Mouse (Mus musculus): Measurements from ENCODE around the gene Fam124a.

Fam124a gene

GRCm38 (mm10) chr14:62575862-62576261, 20.3 kb downstream of the Fam124a start:
- no peak for DNase-seq

DNA sequence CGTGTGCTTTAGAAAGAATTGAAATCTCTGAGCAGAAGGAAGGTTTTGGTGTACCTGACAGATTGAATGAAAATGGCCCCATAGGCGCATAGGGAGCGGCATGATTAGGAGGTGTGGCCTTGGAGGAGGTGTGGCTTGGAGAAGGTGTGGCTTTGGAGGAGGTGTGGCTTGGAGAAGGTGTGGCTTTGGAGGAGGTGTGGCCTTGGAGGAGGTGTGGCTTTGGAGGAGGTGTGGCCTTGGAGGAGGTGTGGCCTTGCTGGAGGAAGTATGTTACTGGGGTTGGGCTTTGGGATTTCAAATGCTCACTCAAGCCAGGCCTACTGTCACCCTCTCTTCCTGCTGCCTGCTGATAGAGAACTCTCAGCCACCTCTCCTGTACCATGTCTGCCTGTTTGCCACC, 25.4 kb downstream of the Fam124a start:
- DNase-seq, result no peak

GRCm38 (mm10) chr14:62581768-62582167, 26.2 kb downstream of the Fam124a start:
- DNase-seq, result no peak

DNA sequence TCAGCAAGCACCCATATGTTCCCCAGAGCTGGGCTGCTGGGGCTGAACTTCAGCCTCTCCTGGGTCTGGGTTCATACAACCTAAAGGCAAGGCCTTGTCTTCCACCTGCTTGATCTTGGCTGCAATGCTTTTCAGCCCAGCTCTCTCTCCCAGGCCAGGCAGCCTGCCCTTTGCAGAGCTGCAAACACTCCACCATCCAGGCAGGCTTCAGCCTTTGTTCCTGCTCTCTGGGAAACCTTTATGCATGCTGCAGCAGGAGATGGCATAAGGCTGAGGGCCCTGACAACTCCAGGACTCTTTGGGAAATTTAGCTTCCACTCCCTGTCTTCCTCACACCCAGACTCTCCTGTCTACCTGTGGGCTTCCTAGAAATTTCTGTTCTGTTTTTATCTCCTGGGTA, 29.1 kb downstream of the Fam124a start:
- DNase-seq, result no peak

DNA sequence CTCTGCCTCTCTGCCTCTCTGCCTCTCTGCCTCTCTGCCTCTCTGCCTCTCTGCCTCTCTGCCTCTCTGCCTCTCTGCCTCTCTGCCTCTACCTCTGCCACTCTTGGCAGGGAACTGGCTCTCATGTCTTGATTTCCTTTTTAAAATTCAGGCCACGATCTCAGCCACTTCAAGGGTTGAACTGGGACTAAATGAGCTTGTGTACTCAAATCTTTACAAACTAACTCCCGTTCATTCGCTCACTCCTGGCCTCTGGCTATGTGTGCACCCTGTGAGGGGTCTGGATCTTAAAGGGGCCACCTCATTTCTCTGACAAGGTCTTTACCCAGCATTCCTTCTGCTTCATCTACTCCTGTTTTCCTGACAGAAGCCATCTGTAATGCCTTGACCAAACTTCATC, 29.8 kb downstream of the Fam124a start:
- DNase-seq, result no peak

DNA sequence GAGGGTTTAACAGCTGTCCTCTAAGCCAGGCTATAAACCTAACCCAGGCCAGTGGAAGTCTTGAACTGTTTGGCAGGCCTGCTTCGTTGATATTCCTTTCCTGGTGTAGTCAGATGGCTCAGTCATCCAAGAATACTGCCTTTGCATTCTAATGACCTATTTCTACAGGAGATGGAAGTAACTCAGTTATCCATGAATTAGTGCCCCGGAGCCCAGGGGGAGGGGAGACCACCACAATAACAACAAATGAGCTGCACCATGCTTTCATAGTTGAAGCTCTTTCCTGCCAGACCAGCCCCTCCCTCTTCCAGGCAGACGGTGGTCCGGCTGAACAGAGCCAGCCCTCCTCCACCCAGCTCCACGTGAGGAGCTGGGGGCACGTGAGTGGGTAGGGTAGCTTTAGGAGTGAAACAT, 44.6 kb downstream of the Fam124a start:
- DNase-seq, result no peak

- no peak for DNase-seq
Observed at GRCm38 (mm10) chr14:62602271-62602670, 46.7 kb downstream of the Fam124a start.

- no peak for DNase-seq
Observed at GRCm38 (mm10) chr14:62602869-62603268, 47.3 kb downstream of the Fam124a start.

GRCm38 (mm10) chr14:62607791-62608196, 52.3 kb downstream of the Fam124a start:
- DNase-seq, result peak; percentile 19

GRCm38 (mm10) chr14:62609904-62610303, 54.4 kb downstream of the Fam124a start:
- no peak for DNase-seq

- DNase-seq, result no peak
Observed at GRCm38 (mm10) chr14:62622393-62622792, 66.9 kb downstream of the Fam124a start.

DNA sequence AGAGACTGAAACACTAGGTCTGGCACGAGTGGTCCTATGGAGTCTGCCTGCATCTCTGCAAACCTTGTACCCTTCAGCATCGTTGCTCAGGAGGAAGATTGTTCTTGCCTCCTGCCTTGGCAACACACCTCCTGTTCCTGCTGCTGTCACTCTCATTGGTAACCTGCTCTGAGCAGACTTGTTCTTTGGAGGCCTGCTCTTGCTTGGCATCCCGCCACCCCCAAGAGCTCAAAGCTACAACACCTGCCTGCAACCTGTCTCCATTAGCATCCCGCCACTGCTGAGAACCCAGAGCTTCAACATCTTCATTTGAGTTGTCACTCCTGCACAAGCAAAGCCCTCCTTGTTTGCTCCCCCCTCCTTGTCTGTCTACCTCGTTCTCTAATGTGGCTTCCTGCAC, 72.4 kb downstream of the Fam124a start:
- no peak for DNase-seq

DNA sequence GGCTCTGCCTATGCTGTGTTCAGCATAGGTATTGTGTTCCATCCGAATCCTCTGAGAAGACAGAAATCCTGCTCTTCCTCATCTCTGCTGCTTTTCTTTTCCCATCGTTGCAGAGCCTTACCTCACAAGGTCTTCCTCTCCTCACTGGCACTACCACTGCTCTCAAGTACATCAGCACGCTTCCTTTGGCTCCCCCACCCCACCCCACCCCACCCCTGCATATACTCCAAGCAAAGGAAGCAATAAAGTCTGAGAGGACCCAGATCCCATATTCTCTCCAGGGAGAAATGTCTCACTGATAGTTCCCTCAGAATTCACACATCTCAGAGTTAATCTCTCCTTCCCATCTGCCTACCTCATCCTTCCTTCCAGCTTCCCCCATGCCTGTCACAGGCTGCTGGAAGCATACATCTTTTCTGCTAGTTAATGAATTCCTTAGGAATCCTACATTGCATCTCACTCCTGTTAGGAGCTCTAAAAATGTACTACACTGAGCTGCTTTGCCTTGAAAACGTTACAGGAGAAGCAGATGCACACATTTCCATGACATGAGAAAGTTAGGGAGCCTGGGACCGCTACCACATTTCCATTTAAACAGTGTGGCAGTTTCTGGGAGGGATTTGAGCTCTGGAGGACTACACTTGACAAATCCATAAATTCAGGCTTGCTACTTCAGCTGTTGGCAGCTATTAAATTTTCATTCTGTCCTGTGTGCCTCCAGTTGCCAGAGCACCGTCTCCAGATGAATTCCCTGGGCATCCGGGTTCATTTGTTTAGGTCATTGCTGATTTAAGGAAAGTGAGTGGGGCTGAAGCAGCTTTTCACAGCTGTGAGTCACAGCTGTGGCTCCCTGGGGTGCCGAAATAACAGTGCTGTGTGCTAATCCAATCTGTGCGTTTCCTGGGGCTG, 82.2 kb downstream of the Fam124a start:
- no peak for DNase-seq

DNA sequence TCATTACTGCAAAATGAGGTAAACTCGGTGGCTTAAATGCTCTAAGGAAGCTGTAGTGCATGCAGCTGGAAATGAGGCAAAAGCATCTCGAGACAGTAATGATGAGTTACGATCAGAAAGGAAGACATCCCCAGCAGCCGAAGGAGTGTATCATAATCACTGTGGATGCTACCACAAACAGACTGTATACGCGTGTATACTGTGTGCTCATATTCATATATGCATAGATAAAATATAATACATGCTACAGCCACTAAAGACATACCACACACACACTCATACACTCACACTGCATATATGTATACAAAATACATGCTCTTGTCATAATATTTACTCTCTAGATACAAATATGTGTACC, 82.8 kb downstream of the Fam124a start:
- no peak for DNase-seq

DNA sequence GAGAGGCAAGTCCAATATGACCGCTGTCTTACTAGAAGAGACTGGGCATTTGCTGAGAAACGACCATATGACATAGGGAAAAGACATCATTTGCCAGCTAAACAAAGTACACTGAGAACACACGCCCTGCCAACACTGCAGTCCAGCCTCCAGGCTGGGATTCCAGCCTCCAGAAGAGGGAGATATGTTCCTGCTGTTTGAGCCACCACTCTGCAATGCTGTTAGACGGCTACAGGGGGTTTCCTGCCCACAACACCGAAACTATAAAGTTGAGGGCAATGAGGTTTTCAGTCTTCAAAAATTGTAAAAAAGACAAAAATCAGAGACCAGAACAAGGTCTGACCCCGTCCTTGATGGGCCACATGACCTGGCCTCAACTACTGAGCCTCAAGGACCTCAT, 83.6 kb downstream of the Fam124a start:
- peak; percentile 58 for DNase-seq

- DNase-seq, result no peak
Observed at GRCm38 (mm10) chr14:62639551-62639950, 84.0 kb downstream of the Fam124a start.

GRCm38 (mm10) chr14:62640396-62640795, 84.9 kb downstream of the Fam124a start:
- DNase-seq, result no peak

GRCm38 (mm10) chr14:62642368-62642767, 86.8 kb downstream of the Fam124a start:
- DNase-seq, result peak; percentile 23

DNA sequence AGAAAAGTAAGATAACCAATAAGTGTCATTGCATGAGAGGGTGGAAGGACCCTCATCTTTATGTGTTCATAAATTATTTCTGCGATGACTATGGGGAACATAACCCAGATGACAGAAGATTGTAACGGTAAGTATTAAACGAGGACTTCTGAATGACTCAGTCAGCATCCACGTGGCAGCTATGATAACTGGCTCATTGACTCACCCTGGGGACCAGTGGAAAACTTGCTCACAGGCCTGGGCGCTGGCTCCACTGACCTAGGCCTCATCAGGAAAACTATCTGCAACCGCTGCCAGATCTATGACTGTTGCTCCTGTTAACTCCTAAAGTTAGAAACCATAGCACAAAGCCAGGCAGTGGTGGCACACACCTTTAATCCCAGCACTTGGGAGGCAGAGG, 92.9 kb downstream of the Fam124a start:
- DNase-seq, result no peak

GRCm38 (mm10) chr14:62650376-62650775, 94.8 kb downstream of the Fam124a start:
- DNase-seq, result no peak

GRCm38 (mm10) chr14:62651771-62652170, 96.2 kb downstream of the Fam124a start:
- no peak for DNase-seq

DNA sequence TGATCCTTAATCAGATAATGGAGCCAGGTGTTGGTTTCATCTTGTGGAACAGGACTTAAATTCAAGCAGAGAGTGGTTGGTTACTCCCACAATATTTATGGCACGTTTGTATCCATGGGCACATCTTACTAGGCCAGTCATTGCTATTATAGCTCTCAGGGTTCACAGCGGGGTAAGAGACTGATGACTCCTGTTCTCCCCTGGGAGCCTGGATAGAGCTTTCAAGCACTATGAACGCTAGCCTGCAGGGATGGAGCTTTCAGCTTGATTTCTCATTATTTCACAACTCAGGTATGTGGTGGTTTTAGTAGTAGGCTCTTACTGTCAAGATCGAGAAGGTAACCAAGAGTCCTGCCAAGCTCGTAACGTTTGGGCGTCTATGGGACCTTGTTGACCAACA, 100.5 kb downstream of the Fam124a start:
- DNase-seq, result no peak

DNA sequence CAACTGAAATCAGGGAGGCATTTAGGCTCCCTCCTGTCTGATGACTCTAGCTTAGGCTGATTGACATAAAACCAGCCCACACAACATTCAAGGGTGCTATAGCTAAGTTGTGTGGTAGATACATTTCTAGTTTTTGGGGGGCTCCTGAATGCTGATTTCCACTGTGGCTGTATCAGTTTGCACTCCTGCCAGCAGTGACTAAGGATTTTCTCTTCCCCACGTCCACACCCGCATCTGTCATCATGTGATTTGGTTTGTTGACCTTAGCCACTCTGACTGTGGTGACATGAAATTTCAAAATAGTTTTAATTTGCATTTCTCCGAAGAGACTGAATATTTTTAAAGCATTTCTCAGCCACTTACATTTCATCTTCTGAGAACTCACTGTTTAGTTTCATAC, 101.9 kb downstream of the Fam124a start:
- no peak for DNase-seq
